Mouse (Mus musculus): ENCODE measurements at regions not wholly inside any gene's neighbourhood (a gene's known extent, or its start where the extent isn't known, plus 50 kb on each side); places are given as distances from the start of the nearest gene placed in this dataset.

DNA sequence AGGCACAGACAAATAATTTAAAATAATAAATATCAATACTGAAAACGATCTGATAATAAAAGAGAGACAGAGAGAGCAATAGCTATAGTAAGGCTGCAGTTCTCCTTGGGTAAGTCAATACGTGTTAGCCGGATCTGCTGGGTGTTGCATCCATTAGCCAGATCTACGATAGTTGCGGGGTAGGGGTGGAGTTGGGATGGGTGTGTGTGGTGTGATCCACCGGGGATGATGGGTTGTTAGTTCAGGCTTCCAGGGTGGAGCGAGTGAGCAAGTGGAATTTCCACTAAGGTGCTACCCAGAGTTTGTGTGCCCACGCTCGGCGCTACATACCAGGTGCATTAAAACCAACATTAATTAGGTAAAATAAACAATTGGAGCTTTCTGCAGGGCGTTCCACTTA is 160.2 kb downstream of the Icos start:
- TF ChIP-seq POLR2A (IDR thresholded peaks at IDR 0.05; ENCODE audit: low read depth, low read length) (no peak), CTCF (IDR thresholded peaks at IDR 0.05; ENCODE audit: extremely low read depth, insufficient read depth, insufficient read length, insufficient replicate concordance) (no peak)
